Mouse (Mus musculus): ENCODE results near the gene Gm26620.

GRCm38 (mm10) chr1:170863033-170863432 lies 21.8 kb upstream of the Gm26620 start:
- TF ChIP-seq CTCF (conservative IDR thresholded peaks at IDR 0.05 in 1 of 2, IDR thresholded peaks at IDR 0.05 in 1 of 2; ENCODE audit: low read depth in 2 of 2, low read length in 2 of 2) (no peak), POLR2A (IDR thresholded peaks at IDR 0.05; ENCODE audit: low read depth, low read length) (no peak; the same call in 1 of the 2 replicates), EP300 (IDR thresholded peaks at IDR 0.05; ENCODE audit: low read length) (no peak; the same call in none of the 2 replicates), ZC3H11A (IDR thresholded peaks at IDR 0.05; ENCODE audit: low read depth, low read length) (no peak), POLR2AphosphoS2 (IDR thresholded peaks at IDR 0.05; ENCODE audit: low read depth, low read length) (no peak), TCF12 (IDR thresholded peaks at IDR 0.05; ENCODE audit: low read depth, low read length) (no peak)

Data from CH12.LX (cell line).